Mouse (Mus musculus): ENCODE results near the gene Lhx4.
A peak's percentile ranks its signal among the peaks of the same experiment; 100 is the strongest.

Lhx4 gene

GRCm38 (mm10) chr1:155751484-155752255 lies at the start of gene Lhx4:
Gene Lhx4, minus strand, starts transcription at chr1:155751684.
- DNase-seq (ENCODE audit: low spot score in 2 of 2), result no peak

GRCm38 (mm10) chr1:155798000-155798399 lies 46.5 kb upstream of the Lhx4 start:
- no peak for DNase-seq (ENCODE audit: low spot score in 2 of 2)

- no peak for DNase-seq (ENCODE audit: low spot score in 2 of 2)
Observed at GRCm38 (mm10) chr1:155797425-155797824, 45.9 kb upstream of the Lhx4 start.

- DNase-seq (ENCODE audit: low spot score in 2 of 2), result no peak
Observed at GRCm38 (mm10) chr1:155796757-155797405, 45.4 kb upstream of the Lhx4 start.

- no peak for DNase-seq (ENCODE audit: low spot score in 2 of 2)
Observed at GRCm38 (mm10) chr1:155795791-155796233, 44.3 kb upstream of the Lhx4 start.

- no peak for DNase-seq (ENCODE audit: low spot score in 2 of 2)
Observed at GRCm38 (mm10) chr1:155794855-155795254, 43.4 kb upstream of the Lhx4 start.

GRCm38 (mm10) chr1:155791919-155792318 lies 40.4 kb upstream of the Lhx4 start:
- DNase-seq (ENCODE audit: low spot score in 2 of 2), result no peak

GRCm38 (mm10) chr1:155790111-155790974 lies 38.9 kb upstream of the Lhx4 start:
- DNase-seq (ENCODE audit: low spot score in 2 of 2), result no peak

- no peak for DNase-seq (ENCODE audit: low spot score in 2 of 2)
Observed at GRCm38 (mm10) chr1:155785886-155786285, 34.4 kb upstream of the Lhx4 start.

GRCm38 (mm10) chr1:155784343-155785205 lies 33.1 kb upstream of the Lhx4 start:
- DNase-seq (ENCODE audit: low spot score in 2 of 2), result peak in 1 of 2 experiments; percentile 10

GRCm38 (mm10) chr1:155782382-155782781 lies 30.9 kb upstream of the Lhx4 start:
- no peak for DNase-seq (ENCODE audit: low spot score in 2 of 2)

GRCm38 (mm10) chr1:155777641-155778625 lies 26.4 kb upstream of the Lhx4 start:
- no peak for DNase-seq (ENCODE audit: low spot score in 2 of 2)

GRCm38 (mm10) chr1:155759167-155759566 lies 7.7 kb upstream of the Lhx4 start:
- DNase-seq (ENCODE audit: low spot score in 2 of 2), result no peak

GRCm38 (mm10) chr1:155758711-155759110 lies 7.2 kb upstream of the Lhx4 start:
- no peak for DNase-seq (ENCODE audit: low spot score in 2 of 2)

- no peak for DNase-seq (ENCODE audit: low spot score in 2 of 2)
Observed at GRCm38 (mm10) chr1:155757621-155758020, 6.1 kb upstream of the Lhx4 start.

- DNase-seq (ENCODE audit: low spot score in 2 of 2), result no peak
Observed at GRCm38 (mm10) chr1:155753411-155753810, 1.9 kb upstream of the Lhx4 start.

- no peak for DNase-seq (ENCODE audit: low spot score in 2 of 2)
Observed at GRCm38 (mm10) chr1:155750517-155751178, 836 bp downstream of the Lhx4 start.

GRCm38 (mm10) chr1:155747911-155748310 lies 3.6 kb downstream of the Lhx4 start:
- DNase-seq (ENCODE audit: low spot score in 2 of 2), result no peak

GRCm38 (mm10) chr1:155747011-155747410 lies 4.5 kb downstream of the Lhx4 start:
- DNase-seq (ENCODE audit: low spot score in 2 of 2), result no peak
